Mouse (Mus musculus): ENCODE results near the gene Mettl13.

The Mettl13 gene

GRCm38 (mm10) chr1:162533766-162534560, 14.4 kb downstream of the Mettl13 start:
- in situ Hi-C loops (cut with MboI, MseI) = no loop called here

DNA sequence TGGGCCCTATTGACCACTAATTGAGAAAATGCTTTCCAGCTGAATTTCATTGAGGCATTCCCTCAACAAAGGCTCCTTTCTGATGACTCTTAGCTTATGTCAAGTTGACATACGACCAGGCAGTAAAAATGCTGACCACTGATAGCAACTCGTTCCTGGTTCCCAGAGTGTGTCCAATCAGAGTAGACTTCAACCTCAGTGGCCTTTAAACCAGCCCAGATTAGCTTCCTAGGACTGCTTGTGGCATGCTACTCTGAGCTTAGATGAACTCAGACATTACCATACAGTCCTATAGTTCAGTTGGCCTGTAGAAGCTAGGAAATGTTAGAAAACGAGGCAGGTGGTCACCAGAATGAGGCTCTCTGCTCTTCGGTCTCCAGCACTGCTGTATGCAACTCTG, 16.0 kb downstream of the Mettl13 start:
- in situ Hi-C loops (cut with MboI, MseI) = no loop called here

- in situ Hi-C loops (cut with MboI, MseI) = no loop called here
Observed at GRCm38 (mm10) chr1:162531584-162531983, 16.8 kb downstream of the Mettl13 start.

- in situ Hi-C loops (cut with MboI, MseI) = no loop called here
Observed at GRCm38 (mm10) chr1:162530666-162531065, 17.7 kb downstream of the Mettl13 start.

GRCm38 (mm10) chr1:162529651-162530050, 18.7 kb downstream of the Mettl13 start:
- in situ Hi-C loops (cut with MboI, MseI) = no loop called here

- in situ Hi-C loops (cut with MboI, MseI) = no loop called here
Observed at GRCm38 (mm10) chr1:162515116-162515515, 33.2 kb downstream of the Mettl13 start.

- in situ Hi-C loops (cut with MboI, MseI) = no loop called here
Observed at GRCm38 (mm10) chr1:162510013-162510356, 38.4 kb downstream of the Mettl13 start.

GRCm38 (mm10) chr1:162509329-162510012, 38.9 kb downstream of the Mettl13 start:
- in situ Hi-C loops (cut with MboI, MseI) = no loop called here

DNA sequence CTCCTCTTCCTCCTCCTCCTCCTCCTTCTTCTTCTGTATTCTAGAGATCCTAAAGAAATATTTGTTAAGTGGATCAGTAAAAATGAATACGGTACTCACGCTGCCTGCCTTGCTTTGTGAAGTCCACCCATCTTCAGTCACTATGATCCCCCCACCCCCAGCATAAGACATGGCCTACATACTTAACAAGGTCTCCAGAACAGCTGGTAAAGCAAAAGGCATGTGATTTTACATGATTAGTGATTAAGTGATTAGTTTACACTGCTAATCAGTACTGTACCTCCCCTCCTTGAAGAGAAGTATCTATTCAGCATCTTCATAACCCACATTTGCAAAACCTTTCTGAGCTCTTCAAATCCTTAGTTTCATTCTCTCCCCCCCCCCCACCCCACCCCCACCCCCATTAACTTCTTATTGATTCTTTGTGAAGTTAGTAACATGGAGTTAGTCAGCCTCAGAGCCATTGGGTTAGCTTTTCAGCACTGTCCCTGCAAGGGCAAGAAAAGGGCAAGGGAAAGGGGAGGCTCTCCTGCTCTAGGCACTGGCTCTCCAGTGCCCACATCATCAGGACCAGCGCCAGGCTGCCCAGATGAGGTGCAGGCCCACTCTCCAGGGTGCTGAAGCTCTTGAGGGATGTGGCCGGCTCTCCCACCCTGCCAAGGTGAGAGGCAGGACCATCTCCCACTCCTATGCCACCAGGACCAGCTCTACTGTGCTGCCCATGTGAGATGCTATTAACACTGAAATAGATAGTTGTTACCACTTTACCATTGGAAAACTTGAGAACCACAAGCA, 39.9 kb downstream of the Mettl13 start:
- in situ Hi-C loops (cut with MboI, MseI) = no loop called here

DNA sequence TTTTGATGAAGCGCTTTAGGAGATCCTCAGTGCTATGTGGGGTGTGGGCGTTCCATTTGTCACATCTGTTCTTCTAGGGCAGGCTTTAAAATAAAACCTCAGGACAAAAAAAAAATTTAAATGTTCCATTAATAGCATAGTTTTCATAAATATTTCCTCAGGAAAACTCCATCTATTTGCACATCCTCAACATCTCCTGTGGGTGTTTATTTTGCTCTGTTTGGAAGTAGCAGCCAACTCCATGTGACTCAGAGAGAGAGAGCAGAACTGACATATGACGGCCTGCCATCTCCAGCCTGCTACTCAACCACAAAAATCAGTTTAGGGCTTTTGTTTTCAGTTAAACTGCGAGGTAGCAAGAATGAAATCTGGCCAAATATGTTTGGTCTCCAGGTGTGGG, 41.8 kb downstream of the Mettl13 start:
- in situ Hi-C loops (cut with MboI, MseI) = no loop called here

- in situ Hi-C loops (cut with MboI, MseI) = no loop called here
Observed at GRCm38 (mm10) chr1:162505649-162506048, 42.7 kb downstream of the Mettl13 start.

Data from T-helper 2 cell (primary cell).